Mouse (Mus musculus) thymus, adult 18-20 months (tissue): ENCODE measurements around the gene Ankub1.

Source experiments
- DNase-seq, 2 experiments: peaks; one replicate each; pipeline ENCODE4 v3.0.0; 2022; ENCODE audit warnings: mixed read lengths in 2 of 2

Ankub1 gene

GRCm38 (mm10) chr3:57637596-57637995 is 55.0 kb downstream of the Ankub1 start:
- DNase-seq, result no peak

- DNase-seq, result no peak
Observed at GRCm38 (mm10) chr3:57634763-57635487, 57.7 kb downstream of the Ankub1 start.

GRCm38 (mm10) chr3:57626954-57627513 is 65.6 kb downstream of the Ankub1 start:
- no peak for DNase-seq

- no peak for DNase-seq
Observed at GRCm38 (mm10) chr3:57625275-57625997, 67.2 kb downstream of the Ankub1 start.

GRCm38 (mm10) chr3:57619718-57620117 is 72.9 kb downstream of the Ankub1 start:
- no peak for DNase-seq

GRCm38 (mm10) chr3:57615652-57616051 is 76.9 kb downstream of the Ankub1 start:
- DNase-seq, result no peak

DNA sequence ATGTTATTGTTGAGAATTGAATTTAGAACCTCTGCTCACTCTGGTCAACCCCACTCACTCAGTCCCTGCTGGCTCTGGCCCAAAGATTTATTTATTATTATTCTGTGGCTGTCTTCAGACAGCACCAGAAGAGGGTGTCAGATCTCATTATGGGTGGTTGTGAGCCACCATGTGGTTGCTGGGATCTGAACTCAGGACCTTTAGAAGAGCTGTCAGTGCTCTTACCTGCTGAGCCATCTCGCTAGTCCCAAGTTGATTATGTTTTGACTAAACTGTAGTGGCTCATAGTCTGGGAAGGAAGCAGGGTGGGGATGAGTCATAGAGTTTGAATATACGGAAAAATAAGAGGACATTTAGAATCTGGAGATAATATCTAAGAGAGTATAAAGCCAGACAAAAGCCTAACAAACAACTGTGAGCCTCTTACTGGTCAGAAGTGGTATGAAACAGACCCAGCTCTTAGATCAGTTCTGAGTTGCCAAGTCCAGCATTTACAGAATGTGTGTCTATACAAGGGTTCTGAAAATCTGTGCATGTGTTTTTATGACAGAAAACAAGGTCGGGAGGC is 80.1 kb downstream of the Ankub1 start:
- DNase-seq, result no peak

DNA sequence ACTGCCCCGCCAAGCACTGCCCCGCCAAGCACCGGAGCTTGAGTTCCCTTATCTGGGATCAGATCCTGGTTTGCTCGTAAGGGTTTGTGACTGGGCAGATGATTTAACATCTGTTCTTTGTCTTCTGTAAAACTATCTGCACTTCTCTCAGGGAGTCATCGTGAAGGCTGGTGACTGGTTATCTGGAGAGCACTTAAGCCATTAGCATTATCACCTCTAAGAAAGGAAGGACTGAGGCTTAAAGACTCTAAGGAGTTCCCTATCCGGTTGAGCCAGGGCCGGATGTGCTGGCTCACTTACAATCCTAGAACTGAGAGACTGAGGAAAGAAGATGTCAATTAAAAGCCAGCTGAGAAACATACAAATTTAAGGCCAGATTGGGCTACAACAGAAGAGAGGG is 80.8 kb downstream of the Ankub1 start:
- DNase-seq, result no peak
